Mouse (Mus musculus): ENCODE measurements around the gene Coro2a. TPM values are rescaled to one million over a fixed set of nuclear protein-coding genes. Genes with fewer than 3 reads are reported as not detected.

The Coro2a gene
- polyA plus RNA-seq, 1 experiment from 2014 or later: 66.0 TPM

DNA sequence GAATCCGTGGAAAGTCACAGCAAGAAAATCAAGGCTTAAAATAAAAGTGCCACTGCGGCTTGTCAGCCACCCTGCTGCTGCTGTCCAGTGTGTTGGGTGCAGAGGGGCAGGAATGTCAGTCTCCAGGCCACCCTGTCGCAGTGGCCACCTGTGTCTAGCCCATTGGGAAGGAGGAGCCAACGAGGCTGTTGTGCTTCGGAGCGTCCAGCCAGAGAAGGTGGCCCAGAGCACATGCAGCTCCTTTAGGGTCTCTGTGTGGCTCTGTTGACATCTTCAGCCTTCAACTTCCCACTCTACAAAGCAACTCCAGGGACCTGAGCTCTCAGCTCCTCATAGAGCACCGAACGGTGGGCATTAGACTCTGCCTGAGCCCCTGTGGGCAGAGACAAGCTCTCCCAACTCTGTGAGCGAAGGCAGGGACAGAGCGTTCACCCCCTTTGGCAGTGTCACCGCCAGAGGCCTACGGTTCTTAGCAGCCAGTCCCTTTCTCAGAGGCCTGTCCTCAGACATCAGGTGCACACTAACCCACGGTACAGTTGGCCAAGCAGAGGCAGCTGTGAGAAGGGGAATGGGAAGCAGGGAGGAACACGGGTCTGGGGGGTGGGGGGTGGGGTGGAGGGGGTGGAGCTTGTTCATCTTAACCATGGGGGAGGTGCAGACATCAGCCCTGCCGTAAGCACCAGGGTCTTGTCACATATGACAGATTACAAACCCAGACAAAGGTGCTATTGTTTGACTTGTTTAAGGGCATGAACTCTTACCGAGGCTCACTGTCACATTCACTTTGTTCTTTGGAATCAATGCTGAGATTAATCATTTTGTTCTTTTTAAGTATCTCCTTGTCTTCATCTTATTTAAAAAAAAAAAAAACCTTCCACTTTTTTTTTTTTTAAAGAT, 99.1 kb downstream of the Coro2a start:
- Histone ChIP-seq H3K36me3 (peaks cover 31% of the 10 kb centered on the region), H3K9me3 (no peaks in the 10 kb centered on the region), H3K4me2 (replicated peaks) (no peak overlapping the region), H3K27ac (no peak overlapping the region), H3K4me3 (replicated peaks) (no peak overlapping the region), H3K27me3 (replicated peaks) (no peaks in the 10 kb centered on the region), H3K9ac (no peak overlapping the region), H3K4me1 (replicated peaks) (peaks cover 6% of the 10 kb centered on the region)
- 74% methylated on average over 16 of the region's 16 CpGs for WGBS
- ATAC-seq: no peak

DNA sequence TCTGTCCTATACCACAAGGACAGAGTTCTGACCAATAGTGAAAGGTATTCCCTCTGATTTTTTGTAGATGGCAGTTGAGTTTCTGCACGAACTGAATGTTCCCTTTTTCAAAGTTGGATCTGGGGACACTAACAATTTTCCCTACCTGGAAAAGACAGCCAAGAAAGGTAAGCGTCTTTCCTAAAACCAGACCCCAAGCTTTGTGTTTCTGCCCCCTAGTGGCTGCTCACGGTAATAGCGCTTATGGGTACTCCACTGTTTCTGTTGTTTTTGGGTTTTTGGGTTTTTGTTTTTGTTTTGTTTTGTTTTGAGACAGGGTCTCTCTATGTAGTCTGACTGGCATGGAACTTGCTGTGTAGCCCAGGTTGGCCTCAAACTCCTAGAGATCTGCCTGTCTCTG, 103.0 kb downstream of the Coro2a start:
- Histone ChIP-seq H3K27me3 (replicated peaks) (no peaks in the 10 kb centered on the region), H3K36me3 (peaks cover 33% of the 10 kb centered on the region), H3K27ac (no peak overlapping the region), H3K4me2 (replicated peaks) (no peak overlapping the region), H3K4me3 (replicated peaks) (no peak overlapping the region), H3K4me1 (replicated peaks) (peaks cover 3% of the 10 kb centered on the region; the same call in 1 of the 2 replicates), H3K9ac (no peak overlapping the region), H3K9me3 (no peaks in the 10 kb centered on the region)
- no peak for ATAC-seq
- WGBS: 16% methylated on average over 4 of the region's 4 CpGs

DNA sequence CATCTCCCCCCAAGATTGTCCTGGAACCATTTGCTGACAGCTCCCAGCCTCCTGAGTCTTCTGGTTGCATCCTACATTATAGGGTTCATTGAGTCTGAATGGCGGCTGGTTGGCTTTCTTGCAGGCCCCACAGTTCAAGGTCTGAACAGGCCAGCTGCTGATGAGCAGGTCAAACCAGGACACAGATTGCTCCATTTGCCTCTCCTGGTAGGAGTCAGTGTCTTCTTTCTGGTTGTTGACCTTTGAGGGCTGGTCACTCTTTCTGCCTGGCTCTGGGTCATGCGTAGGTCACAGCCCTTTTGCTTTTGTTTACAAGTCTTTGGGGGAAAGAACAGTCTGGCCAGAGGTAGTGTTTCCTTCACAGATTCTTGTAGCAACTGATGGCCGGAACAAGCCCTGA, 103.5 kb downstream of the Coro2a start:
- Histone ChIP-seq H3K36me3 (peaks cover 38% of the 10 kb centered on the region), H3K9ac (no peak overlapping the region)
- WGBS: 61% methylated on average over 3 of the region's 3 CpGs

DNA sequence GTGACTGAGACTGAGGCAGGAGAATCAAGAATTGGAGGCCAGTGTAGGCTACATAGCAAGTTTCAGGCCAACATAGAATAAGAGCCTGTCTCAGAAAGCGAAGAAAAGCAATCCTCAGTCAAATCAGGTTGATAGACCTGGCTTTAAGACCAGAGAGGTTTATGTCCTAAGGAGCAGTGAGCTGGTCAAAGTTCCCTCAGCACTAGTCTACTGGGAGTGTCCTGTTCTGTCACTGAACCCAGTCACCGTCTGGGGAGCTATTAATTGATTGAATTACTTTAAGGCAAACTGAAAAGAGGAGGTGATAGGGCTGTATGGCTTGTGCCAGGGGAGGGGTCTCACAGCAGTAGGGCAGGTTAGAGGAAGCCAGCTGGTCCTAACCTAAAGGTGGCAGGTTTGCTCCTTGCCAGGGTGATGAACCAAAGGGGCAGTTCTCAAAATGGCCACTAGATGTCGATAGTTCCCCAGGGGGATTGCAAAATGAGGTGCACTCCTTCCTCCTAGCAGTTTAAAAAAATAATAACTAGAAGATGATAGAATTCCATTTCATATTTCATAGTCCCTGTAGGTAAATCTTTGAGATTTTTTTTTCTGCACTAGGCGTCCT, 104.6 kb downstream of the Coro2a start:
- peak; percentile 64 for ATAC-seq
- WGBS: 39% methylated on average over 4 of the region's 4 CpGs

More for the DNA sequence above, 103.5 kb downstream of the Coro2a start:
- ATAC-seq: no peak
- Histone ChIP-seq H3K4me3 (replicated peaks) (no peak overlapping the region), H3K4me1 (replicated peaks) (peaks cover 3% of the 10 kb centered on the region; the same call in 1 of the 2 replicates), H3K27me3 (replicated peaks) (no peaks in the 10 kb centered on the region), H3K4me2 (replicated peaks) (no peak overlapping the region), H3K27ac (no peak overlapping the region), H3K9me3 (no peaks in the 10 kb centered on the region)

DNA sequence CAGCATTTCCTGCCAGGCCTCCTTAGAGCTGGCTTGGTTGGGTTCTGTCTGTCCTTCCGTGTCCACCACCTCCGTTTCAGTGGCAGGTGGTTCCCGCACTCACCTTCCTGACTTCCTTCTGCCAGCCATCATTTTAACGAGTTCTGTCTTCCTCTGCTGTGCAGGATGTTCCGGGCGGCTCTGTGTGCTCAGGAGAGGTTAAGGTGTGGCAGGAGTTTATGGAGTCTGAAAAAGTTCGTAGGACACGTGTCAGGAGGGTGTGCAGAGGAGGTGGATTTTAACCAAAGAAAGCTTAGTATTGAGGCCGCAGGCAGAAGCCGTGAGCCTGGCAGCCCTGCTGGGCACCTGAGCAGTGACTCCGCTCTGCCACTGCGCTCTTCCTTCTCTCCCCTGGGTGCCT, 106.5 kb downstream of the Coro2a start:
- ATAC-seq: peak; percentile 82
- no peaks in the 10 kb centered on the region for H3K27me3 ChIP-seq (replicated peaks)
- 0 out of 2 replicates have a peak overlapping the region, but pooled peaks have one; percentile 6 for H3K4me2 ChIP-seq (replicated peaks)
- H3K27ac ChIP-seq: peak overlapping the region; percentile 75
- H3K36me3 ChIP-seq: peaks cover 30% of the 10 kb centered on the region
- no peaks in the 10 kb centered on the region for H3K9me3 ChIP-seq
- 64% methylated on average over 12 of the region's 12 CpGs for WGBS
- H3K4me1 ChIP-seq (replicated peaks): peaks cover 3% of the 10 kb centered on the region; the same call in 1 of the 2 replicates
- no peak overlapping the region; the same call in 1 of the 2 replicates for H3K9ac ChIP-seq
- no peak overlapping the region for H3K4me3 ChIP-seq (replicated peaks)

More for the DNA sequence above, 104.6 kb downstream of the Coro2a start:
- no peak overlapping the region for H3K9ac ChIP-seq
- no peaks in the 10 kb centered on the region for H3K9me3 ChIP-seq
- H3K27me3 ChIP-seq (replicated peaks): no peaks in the 10 kb centered on the region
- no peak overlapping the region for H3K27ac ChIP-seq
- no peak overlapping the region for H3K4me3 ChIP-seq (replicated peaks)
- H3K4me2 ChIP-seq (replicated peaks): no peak overlapping the region
- H3K4me1 ChIP-seq (replicated peaks): peaks cover 3% of the 10 kb centered on the region; the same call in 1 of the 2 replicates
- peaks cover 42% of the 10 kb centered on the region for H3K36me3 ChIP-seq

DNA sequence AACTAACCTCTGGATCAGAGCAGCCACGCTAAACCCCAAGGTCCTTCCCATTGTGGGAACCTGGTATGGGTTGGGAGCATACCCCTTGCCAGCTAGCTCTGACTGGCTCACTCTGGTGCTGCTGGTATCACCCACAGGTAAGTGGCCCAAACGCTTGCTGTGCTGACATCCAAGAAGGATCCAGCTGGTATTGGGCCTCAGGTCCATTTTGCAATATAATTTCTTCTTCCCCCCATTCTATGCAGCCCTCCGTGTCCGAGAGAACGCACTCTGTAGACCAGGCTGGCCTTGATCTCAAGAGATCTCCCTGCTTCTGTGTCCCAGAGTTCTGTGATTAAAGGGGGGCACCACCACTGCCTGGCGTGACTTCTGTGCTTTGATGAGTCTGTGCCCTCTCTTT, 108.9 kb downstream of the Coro2a start:
- no peak overlapping the region for H3K4me3 ChIP-seq (replicated peaks)
- 95% methylated on average over 6 of the region's 6 CpGs for WGBS
- H3K4me1 ChIP-seq (replicated peaks): peaks cover 7% of the 10 kb centered on the region; the same call in 1 of the 2 replicates
- H3K9me3 ChIP-seq: no peaks in the 10 kb centered on the region
- no peak overlapping the region for H3K27ac ChIP-seq
- no peak for ATAC-seq
- no peak overlapping the region for H3K4me2 ChIP-seq (replicated peaks)
- peaks cover 16% of the 10 kb centered on the region for H3K36me3 ChIP-seq
- no peak overlapping the region for H3K9ac ChIP-seq
- no peaks in the 10 kb centered on the region for H3K27me3 ChIP-seq (replicated peaks)

DNA sequence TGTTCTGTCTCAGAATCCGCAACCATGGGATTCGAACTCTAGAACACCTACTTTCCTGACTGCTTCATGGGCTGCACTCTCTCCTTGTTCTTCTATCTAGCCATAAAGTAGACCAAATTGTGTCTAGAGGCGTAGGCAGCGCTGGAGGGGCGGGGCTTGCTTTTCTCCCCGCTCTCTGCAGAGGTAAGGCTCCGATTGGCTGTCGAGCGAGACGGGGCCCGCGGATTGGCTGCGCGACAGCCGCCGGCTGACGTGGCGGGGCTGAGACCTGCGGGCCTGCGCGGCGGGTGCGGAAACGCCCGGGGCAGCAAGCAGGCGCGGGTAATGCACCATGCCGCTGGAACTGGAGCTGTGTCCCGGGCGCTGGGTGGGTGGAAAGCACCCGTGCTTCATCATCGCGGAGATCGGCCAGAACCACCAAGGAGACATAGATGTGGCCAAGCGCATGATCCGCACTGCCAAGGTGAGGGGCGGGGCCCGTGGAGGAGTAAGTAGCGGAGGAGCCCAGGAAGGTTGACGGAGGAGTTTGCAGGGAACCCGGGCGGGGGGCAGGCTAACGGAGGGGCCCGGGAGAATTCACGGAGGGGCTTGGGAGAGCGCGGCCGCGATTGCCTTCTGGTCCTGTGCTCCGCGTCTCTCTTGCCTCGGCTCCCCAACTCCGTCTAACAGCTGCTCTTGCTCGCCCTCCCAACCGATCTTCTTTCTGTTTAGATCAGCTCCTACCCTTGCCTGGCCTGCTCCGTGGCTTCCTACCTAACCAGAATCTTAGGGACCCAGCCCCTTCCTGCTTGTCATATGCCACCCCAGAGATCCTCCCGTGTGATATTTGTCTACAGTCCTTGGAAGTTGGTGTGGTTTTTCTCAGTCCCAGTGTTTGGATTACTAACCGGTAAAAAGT, 112.7 kb downstream of the Coro2a start, which contains the start of gene Nans:
Nans (plus strand) TSS at position 221 of the 898 bp plus-strand sequence.
- under 1% methylated on average over 58 of the region's 58 CpGs for WGBS
- Histone ChIP-seq H3K36me3 (peaks cover 16% of the 10 kb centered on the region), H3K27ac (peak within 1 kb of the TSS; percentile 74), H3K4me1 (replicated peaks) (peaks cover 9% of the 10 kb centered on the region; the same call in 1 of the 2 replicates), H3K9ac (peak within 1 kb of the TSS; percentile 86), H3K4me3 (replicated peaks) (peak within 1 kb of the TSS; percentile 89), H3K4me2 (replicated peaks) (peak within 1 kb of the TSS; percentile 62), H3K9me3 (no peaks in the 10 kb centered on the region), H3K27me3 (replicated peaks) (no peaks in the 10 kb centered on the region)
- ATAC-seq: peak; percentile 99

DNA sequence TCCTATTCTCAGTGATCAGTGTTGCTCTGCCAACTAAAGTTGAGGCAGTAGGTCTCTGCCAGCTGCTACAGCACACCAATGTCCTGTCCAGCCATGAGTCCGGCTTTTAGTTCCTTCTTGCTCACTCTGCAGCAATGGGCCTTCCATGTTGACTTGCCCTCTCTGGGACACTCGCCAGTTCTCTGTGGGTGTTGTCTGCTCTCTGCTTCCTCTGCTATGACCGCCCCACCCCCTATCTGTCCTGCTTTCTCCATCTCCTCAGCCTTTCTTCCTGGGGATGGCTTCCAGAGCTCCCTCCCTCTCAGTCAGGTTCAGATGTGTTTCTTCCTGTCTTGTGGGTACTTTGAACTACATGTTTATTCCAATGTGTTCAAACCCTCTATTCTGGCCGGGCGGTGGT, 114.7 kb downstream of the Coro2a start:
- ATAC-seq: no peak
- H3K4me1 ChIP-seq (replicated peaks): peaks cover 9% of the 10 kb centered on the region; the same call in 1 of the 2 replicates
- no peaks in the 10 kb centered on the region for H3K9me3 ChIP-seq
- no peak overlapping the region for H3K4me3 ChIP-seq (replicated peaks)
- H3K27ac ChIP-seq: no peak overlapping the region
- no peak overlapping the region for H3K9ac ChIP-seq
- no peaks in the 10 kb centered on the region for H3K27me3 ChIP-seq (replicated peaks)
- H3K36me3 ChIP-seq: no peaks in the 10 kb centered on the region
- 97% methylated on average over 5 of the region's 5 CpGs for WGBS
- no peak overlapping the region for H3K4me2 ChIP-seq (replicated peaks)

Other genes with a start within 250 kb of the Coro2a start
- 11.2 and 11.5 TPM in 2 replicates for gene Trmo, start 212.8 kb downstream of the Coro2a start, polyA plus RNA-seq (2015; fragmentation: Nextera tagmentation; extraction: Ambion mirVana)
- 4.8 and 6.4 TPM in 2 replicates for gene Hemgn, start 188.7 kb downstream of the Coro2a start, polyA plus RNA-seq (2015; fragmentation: Nextera tagmentation; extraction: Ambion mirVana)
- gene Anp32b, start 151.3 kb downstream of the Coro2a start, polyA plus RNA-seq (2015; fragmentation: Nextera tagmentation; extraction: Ambion mirVana): 260 and 262 TPM in 2 replicates
- 102 and 113 TPM in 2 replicates for gene Nans, start 113.0 kb downstream of the Coro2a start, polyA plus RNA-seq (2015; fragmentation: Nextera tagmentation; extraction: Ambion mirVana)
- 11.4 and 12.6 TPM in 2 replicates for gene Trim14, start 66.1 kb downstream of the Coro2a start, polyA plus RNA-seq (2015; fragmentation: Nextera tagmentation; extraction: Ambion mirVana)
- gene Tbc1d2, start 48.0 kb upstream of the Coro2a start, polyA plus RNA-seq (2015; fragmentation: Nextera tagmentation; extraction: Ambion mirVana): 6.0 and 6.3 TPM in 2 replicates

Measured in intestine, embryonic 15.5 days (tissue).